Mouse (Mus musculus): ENCODE measurements around the gene Stk32c. TPM values are rescaled to one million over a fixed set of nuclear protein-coding genes. Genes with fewer than 3 reads are reported as not detected.

Gene Stk32c
- total RNA-seq, 2 experiments from 2014 or later, result 95.7 to 101 TPM

DNA sequence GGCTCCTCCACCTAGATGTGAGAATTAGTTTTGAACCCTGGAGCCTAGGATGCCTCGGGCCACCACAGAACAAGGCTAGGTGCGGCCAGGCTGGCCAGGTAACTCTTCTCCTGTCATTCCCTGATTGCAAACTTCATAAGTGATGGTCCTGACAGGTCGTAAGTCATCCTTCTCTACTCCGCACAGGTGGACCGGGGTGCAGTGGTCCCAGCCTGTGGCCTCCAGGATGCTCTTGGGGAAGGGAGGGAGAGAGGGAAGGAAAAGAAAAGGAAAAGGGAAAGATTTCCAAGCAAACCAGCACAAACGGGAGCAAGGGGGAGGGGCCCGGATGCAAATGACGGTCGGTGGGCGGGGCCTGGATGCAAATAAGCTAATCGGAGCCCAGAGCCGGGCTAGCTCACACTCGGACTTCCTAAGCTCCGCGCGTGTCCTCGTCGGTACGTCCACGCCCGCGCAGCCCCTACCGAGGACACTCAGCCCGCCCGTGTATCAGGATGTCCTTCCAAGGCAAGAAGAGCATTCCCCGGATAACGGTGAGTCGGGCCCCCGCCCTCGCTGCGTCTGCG is 127.4 kb downstream of the Stk32c start, which contains the start of gene Dpysl4:
Dpysl4 (plus strand) TSS at position 373 of the 566 bp plus-strand sequence.
- intact Hi-C loops (cut with DNase I), result no loop called here
- peak; percentile 86 to 89 for DNase-seq (ENCODE audit: extremely low spot score in 1 of 2, low spot score in 2 of 2)

DNA sequence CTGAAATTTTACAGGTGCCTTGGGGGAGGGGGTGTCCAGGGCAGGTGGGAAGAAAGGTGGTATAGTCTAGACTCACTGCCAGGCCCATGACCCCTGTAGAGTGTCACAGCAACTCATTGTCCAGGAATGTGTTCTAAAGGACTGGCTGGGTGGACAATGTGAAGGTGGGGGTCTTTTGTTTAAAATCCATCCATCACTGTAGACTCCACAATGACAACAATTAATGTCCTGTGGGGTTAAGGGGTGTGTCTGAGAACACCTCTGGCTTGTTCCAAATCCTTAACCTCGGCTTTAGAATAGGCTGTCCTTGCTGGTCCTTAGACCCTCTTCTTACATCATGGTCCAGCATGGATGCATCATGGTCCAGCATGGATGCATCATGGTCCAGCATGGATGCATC is 128.8 kb downstream of the Stk32c start:
- no peak for DNase-seq (ENCODE audit: extremely low spot score in 1 of 2, low spot score in 2 of 2)
- intact Hi-C loops (cut with DNase I), result no loop called here

DNA sequence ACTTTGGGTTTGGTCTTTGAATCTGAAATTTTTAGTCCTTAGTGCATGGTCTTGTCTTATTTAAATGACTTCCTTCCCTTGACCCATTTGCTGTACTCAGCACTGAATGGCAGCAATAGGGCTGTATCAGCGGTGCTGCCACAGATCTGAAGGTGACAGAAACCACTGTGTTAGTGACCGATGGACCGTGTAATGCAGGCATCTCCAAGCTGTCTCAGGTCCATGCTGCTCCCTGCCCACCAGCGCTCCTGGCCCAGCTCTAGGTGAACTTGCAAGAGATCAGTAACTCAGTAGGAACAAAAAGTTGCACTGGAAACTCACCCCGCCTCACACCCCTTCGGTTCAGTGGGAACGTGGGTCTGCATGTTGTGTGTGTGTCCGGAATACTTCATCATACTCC is 130.8 kb downstream of the Stk32c start:
- intact Hi-C loops (cut with DNase I), result no loop called here
- no peak for DNase-seq (ENCODE audit: extremely low spot score in 1 of 2, low spot score in 2 of 2)

DNA sequence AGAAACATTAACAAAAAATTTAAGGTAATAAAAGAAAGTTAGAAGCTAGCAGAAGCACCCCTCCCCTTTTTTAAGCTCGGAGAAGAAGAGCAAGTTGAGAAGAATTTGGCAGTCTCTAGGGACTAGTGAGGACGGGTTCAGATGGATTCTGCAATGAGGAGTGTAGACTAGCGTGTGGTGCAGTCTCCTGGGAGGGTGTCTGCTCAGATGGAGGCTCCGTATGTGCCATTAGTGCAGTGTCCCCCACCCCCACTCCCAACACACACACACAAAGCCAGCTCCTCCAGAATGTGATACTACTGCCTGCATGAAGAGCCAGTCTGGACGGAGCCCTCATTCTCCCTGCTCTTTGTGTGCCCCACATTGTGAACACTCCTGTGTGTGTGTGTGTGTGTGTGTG is 131.9 kb downstream of the Stk32c start:
- intact Hi-C loops (cut with DNase I), result no loop called here
- DNase-seq (ENCODE audit: extremely low spot score in 1 of 2, low spot score in 2 of 2), result no peak

DNA sequence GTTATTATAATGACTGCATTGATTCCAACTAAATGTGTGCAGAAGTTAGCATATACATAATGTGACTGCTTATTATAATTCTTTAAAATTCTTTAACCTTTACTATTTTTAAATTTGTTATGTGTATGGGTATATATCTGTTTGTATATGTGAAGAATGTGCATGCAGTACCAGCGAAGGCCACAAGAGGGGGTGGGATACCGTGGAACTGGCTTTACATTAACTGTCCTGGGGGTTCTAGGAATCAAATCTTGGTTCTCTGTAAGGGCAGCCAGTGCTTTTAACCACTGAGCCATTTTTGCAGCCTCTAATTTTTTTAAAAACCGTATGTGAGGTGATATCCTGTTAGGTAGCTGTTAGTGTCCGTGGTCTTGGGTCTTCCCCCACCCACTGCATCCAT is 132.4 kb downstream of the Stk32c start:
- no peak for DNase-seq (ENCODE audit: extremely low spot score in 1 of 2, low spot score in 2 of 2)
- intact Hi-C loops (cut with DNase I), result no loop called here

GRCm38 (mm10) chr7:139079141-139079540 is 134.0 kb downstream of the Stk32c start:
- intact Hi-C loops (cut with DNase I), result no loop called here

GRCm38 (mm10) chr7:139078181-139078580 is 134.9 kb downstream of the Stk32c start:
- no peak for DNase-seq (ENCODE audit: extremely low spot score in 1 of 2, low spot score in 2 of 2)
- intact Hi-C loops (cut with DNase I), result no loop called here

More at GRCm38 (mm10) chr7:139079141-139079540, 134.0 kb downstream of the Stk32c start:
- DNase-seq (ENCODE audit: extremely low spot score in 1 of 2, low spot score in 2 of 2), result no peak

GRCm38 (mm10) chr7:139077283-139077682 is 135.8 kb downstream of the Stk32c start:
- no peak for DNase-seq (ENCODE audit: extremely low spot score in 1 of 2, low spot score in 2 of 2)
- intact Hi-C loops (cut with DNase I), result no loop called here

GRCm38 (mm10) chr7:139075054-139075794 is 137.9 kb downstream of the Stk32c start:
- intact Hi-C loops (cut with DNase I), result no loop called here
- DNase-seq (ENCODE audit: extremely low spot score in 1 of 2, low spot score in 2 of 2), result no peak

DNA sequence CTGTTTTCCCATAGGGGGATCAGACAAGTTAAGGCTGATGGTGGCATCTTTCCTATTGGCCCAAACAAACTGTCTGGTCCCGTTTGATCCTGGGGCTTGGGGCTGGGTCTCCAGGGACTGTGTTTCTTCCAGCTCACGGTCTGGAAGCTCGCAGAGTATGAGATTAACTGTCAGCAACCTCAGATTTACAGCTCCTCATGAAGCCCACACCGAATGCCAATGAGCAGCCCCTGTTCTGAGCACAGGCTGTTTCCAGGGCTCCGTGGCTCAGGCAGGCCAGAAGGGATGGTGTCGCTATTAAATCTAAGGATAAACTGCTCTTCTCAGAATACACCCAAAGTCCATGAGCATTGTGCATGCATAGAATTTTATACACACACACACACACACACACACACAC is 138.9 kb downstream of the Stk32c start:
- DNase-seq (ENCODE audit: extremely low spot score in 1 of 2, low spot score in 2 of 2), result no peak
- intact Hi-C loops (cut with DNase I), result no loop called here

DNA sequence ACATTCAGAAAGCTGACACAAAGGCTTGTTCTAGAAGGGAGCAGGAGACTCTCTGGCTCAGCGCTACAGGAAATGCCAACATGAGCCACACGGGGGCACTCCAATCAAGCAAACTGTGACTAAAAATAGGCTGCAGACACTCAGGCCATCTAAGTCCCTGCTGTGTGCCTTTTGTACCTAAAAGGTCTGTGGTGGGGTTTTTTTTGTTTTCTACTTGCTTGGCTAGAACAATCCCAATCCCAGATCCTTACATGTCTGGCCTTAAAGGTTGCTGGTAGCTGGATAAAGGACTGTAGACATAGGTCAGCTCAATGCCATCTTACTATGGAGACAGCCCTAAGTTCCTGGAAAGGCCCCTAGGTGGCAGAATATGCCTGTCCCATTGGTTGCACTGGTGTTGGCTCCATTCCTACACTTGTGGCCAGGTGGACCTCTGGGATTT is 144.9 kb downstream of the Stk32c start:
- intact Hi-C loops (cut with DNase I), result no loop called here
- DNase-seq (ENCODE audit: extremely low spot score in 1 of 2, low spot score in 2 of 2), result peak; percentile 69 to 74

GRCm38 (mm10) chr7:139063406-139063805 is 149.7 kb downstream of the Stk32c start:
- DNase-seq (ENCODE audit: extremely low spot score in 1 of 2, low spot score in 2 of 2), result no peak
- intact Hi-C loops (cut with DNase I), result no loop called here

Other genes with a start within 250 kb of the Stk32c start
- 100 to 1,000 TPM; 119 to 126 TPM for gene Dpysl4, start 127.3 kb downstream of the Stk32c start, total RNA-seq (2021)
- 1 to 10 TPM; 4.6 to 5.0 TPM for gene Lrrc27, start 319 bp downstream of the Stk32c start, total RNA-seq (2021)
- gene Pwwp2b, start 35.2 kb upstream of the Stk32c start, total RNA-seq (2021), result 10 to 100 TPM in 1 of 2 experiments, 1 to 10 TPM in 1; 8.5 to 11.0 TPM
- gene Inpp5a, start 175.8 kb upstream of the Stk32c start, total RNA-seq (2021), result 10 to 100 TPM; 43.3 to 44.4 TPM

Data from left cerebral cortex, postnatal 10 days (tissue).